Comparison of ENCODE assay signal across 8 mouse cellular contexts in genomic region chr1:132389886-132390585, GRCm38 (mm10). TPM values are rescaled to one million over a fixed set of nuclear protein-coding genes. Genes with fewer than 3 reads are reported as not detected.
DNase-seq lines count a peak whose midpoint lies in the region; ATAC-seq lines count a peak whose summit lies in the region.

No protein-coding gene starts in this region.

- DNase-seq in right cerebral cortex, adult 18-20 months, result peak; percentile 76
- no peak for DNase-seq in right cerebral cortex, postnatal 14 days
- DNase-seq in embryo, embryonic 10 days (ENCODE audit: low spot score), result peak; percentile 84
- DNase-seq in heart, adult 11 months, result peak; percentile 98
- peak; percentile 64 for DNase-seq in kidney, adult 18-20 months
- peak; percentile 93 for DNase-seq in liver
- DNase-seq in telencephalon, adult 2 months (ENCODE audit: low read depth, low spot score), result peak; percentile 73

- H3K27ac ChIP-seq in midbrain, embryonic 16.5 days (ENCODE audit: low read length), result peak overlapping the region; percentile 89

- H3K27me3 ChIP-seq in midbrain, embryonic 16.5 days (ENCODE audit: control insufficient read depth, insufficient read depth, low read depth, low read length), result no peaks in the 10 kb centered on the region

- H3K36me3 ChIP-seq in midbrain, embryonic 16.5 days (ENCODE audit: control insufficient read depth, insufficient read depth, low read length), result no peaks in the 10 kb centered on the region

- WGBS in midbrain, embryonic 16.5 days, result 5% methylated on average over 15 of the region's 15 CpGs

- H3K4me2 ChIP-seq in midbrain, embryonic 16.5 days (ENCODE audit: low read length), result peak overlapping the region; percentile 85

- peaks cover 58% of the 10 kb centered on the region for H3K4me1 ChIP-seq in midbrain, embryonic 16.5 days (ENCODE audit: control insufficient read depth, insufficient read depth, low read length)

- H3K4me3 ChIP-seq in midbrain, embryonic 16.5 days (ENCODE audit: low read depth, low read length), result peak overlapping the region; percentile 69

- ATAC-seq in midbrain, embryonic 16.5 days, result no peak

- no peaks in the 10 kb centered on the region for H3K9me3 ChIP-seq in midbrain, embryonic 16.5 days (replicated peaks; ENCODE audit: control insufficient read depth, low read length, poor library complexity, severe bottlenecking)

- peak overlapping the region; percentile 87 for H3K9ac ChIP-seq in midbrain, embryonic 16.5 days (ENCODE audit: low read depth, low read length)

RNA-seq across cellular contexts. Expression of gene Tmcc2, which starts 1.0 kb away (rescaled TPM):
- polyA plus RNA-seq in midbrain, embryonic 16.5 days (2015; fragmentation: Nextera tagmentation; extraction: Ambion mirVana), result 33.3 and 38.1 TPM in 2 replicates

RNA-seq across cellular contexts. Expression of gene Dstyk, which starts 27.3 kb away (rescaled TPM):
- 10.3 and 10.5 TPM in 2 replicates for polyA plus RNA-seq in midbrain, embryonic 16.5 days (2015; fragmentation: Nextera tagmentation; extraction: Ambion mirVana)
